Mouse (Mus musculus): ENCODE measurements at regions not wholly inside any gene's neighbourhood (a gene's known extent, or its start where the extent isn't known, plus 50 kb on each side); places are given as distances from the start of the nearest gene placed in this dataset.

- no peaks in the 10 kb centered on the region for H3K27me3 ChIP-seq
- no peaks in the 10 kb centered on the region for H3K4me1 ChIP-seq
- H3K4me2 ChIP-seq (replicated peaks): no peak overlapping the region
- ATAC-seq (ENCODE audit: low FRiP score): 0 out of 2 replicates have a peak, but pooled peaks have one; percentile 54
- H3K27ac ChIP-seq: no peak overlapping the region
- WGBS: 12% methylated on average over 2 of the region's 2 CpGs
- no peaks in the 10 kb centered on the region for H3K36me3 ChIP-seq
- H3K9ac ChIP-seq: no peak overlapping the region
- H3K4me3 ChIP-seq: no peak overlapping the region
- no peaks in the 10 kb centered on the region for H3K9me3 ChIP-seq (replicated peaks)
Observed at GRCm38 (mm10) chr14:39532689-39533088, 59.8 kb upstream of the Nrg3 start.

Data from hindbrain, embryonic 12.5 days (tissue).